Mouse (Mus musculus) mammary gland, adult 2 months (tissue): ENCODE results near the gene Zfand5. TPM values are rescaled to one million over a fixed set of nuclear protein-coding genes. Genes with fewer than 3 reads are reported as not detected.

ENCODE experiments used
- polyA plus RNA-seq: library from polyadenylated mRNA; depleted of rRNA; stranded (reverse); fragments of >200 nt; gene quantifications from 2 replicates; pipeline ENCODE4 v1.2.3, GENCODE M21; 2012; ENCODE audit warnings: low replicate concordance; rRNA removed

Zfand5 gene
- 22.3 and 23.0 TPM in 2 replicates for polyA plus RNA-seq

DNA sequence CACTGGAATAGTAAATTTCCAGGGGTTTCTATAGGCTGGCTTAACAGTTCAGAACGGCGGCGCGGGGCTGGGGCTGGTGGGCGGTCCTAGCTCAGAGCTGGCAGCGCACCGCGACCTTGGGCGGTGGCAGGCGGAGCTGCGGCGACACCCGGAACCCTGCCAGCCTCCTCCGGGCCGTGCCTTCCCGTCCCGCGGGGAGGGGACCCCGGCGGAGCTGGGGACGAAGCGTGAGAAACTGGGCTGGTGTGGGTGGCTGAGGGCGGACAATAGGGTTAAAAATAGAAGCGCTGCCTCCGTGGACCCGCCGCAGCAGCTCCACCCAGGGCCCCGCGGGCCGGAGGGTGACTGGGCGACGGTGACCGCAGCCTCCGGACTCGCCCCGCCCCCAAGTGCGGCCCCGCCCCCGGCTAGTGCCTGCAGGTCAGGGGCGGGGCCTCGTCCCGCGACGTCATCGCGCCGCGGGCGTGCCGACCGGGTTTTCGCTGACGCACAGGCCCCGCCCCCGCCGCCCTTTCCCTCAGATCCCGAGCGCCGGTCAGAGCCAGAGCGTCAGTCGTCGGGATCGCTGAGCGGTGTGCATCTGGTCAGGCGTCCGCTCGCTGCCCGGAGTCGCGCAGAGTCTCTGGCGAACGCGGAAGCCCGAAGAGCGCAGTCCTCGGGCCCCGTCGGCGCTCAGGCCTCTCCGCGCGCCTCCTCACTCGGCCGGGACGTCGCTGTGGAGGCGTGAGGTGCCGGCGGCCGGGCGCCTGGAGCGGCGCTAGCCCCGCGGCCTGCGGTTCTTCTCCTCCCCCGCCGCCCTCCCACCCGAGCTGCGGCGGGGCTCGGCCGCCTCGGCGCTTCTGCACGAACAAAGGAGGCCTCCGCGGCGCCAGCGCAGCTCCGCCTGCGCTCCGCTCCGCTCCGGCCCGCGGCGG lies at the start of gene Zfand5:
Gene Zfand5 (plus strand): TSS at position 538 of the 914 bp plus-strand sequence.

Other genes starting within 250 kb of the Zfand5 start
- gene Gda, start 201.2 kb downstream of the Zfand5 start, polyA plus RNA-seq, result 11.1 and 13.4 TPM in 2 replicates